ENCODE assay signal across 8 mouse cellular contexts in genomic region chr13:19395688-19396354, GRCm38 (mm10). TPM values are rescaled to one million over a fixed set of nuclear protein-coding genes. Genes with fewer than 3 reads are reported as not detected.
DNase-seq lines count a peak whose midpoint lies in the region; ATAC-seq and TF ChIP-seq lines count a peak whose summit lies in the region.

TSS of gene Stard3nl (minus strand) at chr13:19395795.

- H3K27ac ChIP-seq in cortical plate, adult 2 months (ENCODE audit: insufficient read depth, low read length) = peak within 1 kb of the TSS; percentile 97

- TF ChIP-seq CTCF in cortical plate, adult 2 months (IDR thresholded peaks at IDR 0.05; ENCODE audit: extremely low read depth, insufficient read depth, low read length) = no peak

- H3K4me1 ChIP-seq in cortical plate, adult 2 months (ENCODE audit: control insufficient read depth, insufficient read depth, low read length) = peaks cover 5% of the 10 kb centered on the region; the same call in 1 of the 2 replicates
- H3K4me1 ChIP-seq in megakaryocyte, embryonic 14.5 days = peaks cover 25% of the 10 kb centered on the region

- peaks cover 14% of the 10 kb centered on the region for H3K36me3 ChIP-seq in megakaryocyte, embryonic 14.5 days (replicated peaks; ENCODE audit: low read length)

- peak; percentile 99 for ATAC-seq in activated CD4-positive, CD25-positive, alpha-beta regulatory T cell, adult 4 months

- H3K9me3 ChIP-seq in megakaryocyte, embryonic 14.5 days = peaks cover 4% of the 10 kb centered on the region; the same call in 1 of the 2 replicates

- H3K27me3 ChIP-seq in megakaryocyte, embryonic 14.5 days (replicated peaks) = no peaks in the 10 kb centered on the region

- peak; percentile 60; the same call in 1 of the 2 replicates for TF ChIP-seq POLR2A in cortical plate, adult 2 months (IDR thresholded peaks at IDR 0.05; ENCODE audit: extremely low read depth, insufficient read depth, low read length)

- H3K4me3 ChIP-seq in cortical plate, adult 2 months (ENCODE audit: insufficient read depth, low read length) = peak within 1 kb of the TSS; percentile 98
- peak within 1 kb of the TSS; percentile 99 for H3K4me3 ChIP-seq in megakaryocyte, embryonic 14.5 days (replicated peaks)

- peak; percentile 97 for DNase-seq in gastrocnemius, adult 8-10 months (ENCODE audit: low spot score in 2 of 2)
- peak; percentile 83 for DNase-seq in hindlimb bud, embryonic 11.5 days (ENCODE audit: extremely low spot score, low read depth, low spot score)
- DNase-seq in left cerebral cortex, adult 8-10 months (ENCODE audit: low spot score in 2 of 2) = peak; percentile 94 to 100
- DNase-seq in right cerebral cortex, postnatal 10 days (ENCODE audit: low spot score in 2 of 2) = peak; percentile 100
- DNase-seq in urinary bladder, postnatal 25 days (ENCODE audit: low spot score) = peak; percentile 95

RNA-seq across cellular contexts. Expression of gene Stard3nl, which starts in this region (rescaled TPM):
- polyA plus RNA-seq in activated CD4-positive, CD25-positive, alpha-beta regulatory T cell, adult 4 months (2017; shearing (Covaris generic)) = 10 to 100 TPM; 59.4 to 61.0 TPM
- 90.0 and 94.4 TPM in 2 replicates for polyA plus RNA-seq in cortical plate, adult 2 months (2012; rRNA removed)
- 1 to 10 TPM; 5.9 to 8.8 (median 7.1) TPM for total RNA-seq in gastrocnemius, adult 8-10 months (2022)
- total RNA-seq in left cerebral cortex, adult 8-10 months (2022) = 10 to 100 TPM; 58.7 to 66.9 (median 63.6) TPM
- 3.9 TPM in 1 of 2 replicates, not detected in the other for polyA plus RNA-seq in megakaryocyte, embryonic 14.5 days (2012; ENCODE audit: insufficient read depth, low replicate concordance)

Comparison
In these comparisons a context has a peak if more than half of its experiments do, and no peak if none do; other contexts are left out.
1. Peak in every context shown above with its lines: DNase-seq, ATAC-seq, H3K4me3 ChIP-seq and H3K27ac ChIP-seq.
2. RNA of gene Stard3nl (total RNA-seq): 58.7 to 66.9 TPM in left cerebral cortex, adult 8-10 months; 5.9 to 8.8 TPM in gastrocnemius, adult 8-10 months; every median in the first group is over 4 times any median in the second.
3. RNA of gene Stard3nl (polyA plus RNA-seq): 90.0 to 94.4 TPM in cortical plate, adult 2 months and 59.4 to 61.0 TPM in activated CD4-positive, CD25-positive, alpha-beta regulatory T cell, adult 4 months; 3.9 TPM in megakaryocyte, embryonic 14.5 days; every median in the first group is over 10 times any median in the second.